Mouse (Mus musculus): ENCODE data around the gene Hmcn2. TPM values are rescaled to one million over a fixed set of nuclear protein-coding genes. Genes with fewer than 3 reads are reported as not detected.
A peak's percentile ranks its signal among the peaks of the same experiment; 100 is the strongest.

The Hmcn2 gene
- polyA plus RNA-seq, 1 experiment from 2014 or later: 5.6 TPM

DNA sequence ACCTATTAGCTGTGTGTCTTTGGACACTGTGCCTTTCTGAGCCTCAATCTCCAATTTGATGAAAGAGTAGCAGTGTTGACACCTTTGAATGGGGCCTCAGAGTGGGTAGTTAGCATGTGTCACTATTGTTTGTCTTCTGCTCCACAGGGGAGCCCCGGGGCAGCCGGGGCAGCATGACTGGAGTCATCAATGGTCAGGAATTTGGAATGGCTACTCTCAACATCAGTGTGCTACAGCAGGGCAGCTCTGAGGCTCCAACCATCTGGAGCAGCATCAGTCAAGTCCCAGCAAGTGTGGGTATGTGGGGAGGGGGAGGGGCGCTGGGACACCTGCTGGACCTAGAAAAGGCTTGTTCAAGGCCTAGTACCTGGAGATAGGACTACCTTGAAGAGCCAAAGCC, 136.4 kb downstream of the Hmcn2 start:
- no peak for ATAC-seq (ENCODE audit: insufficient read depth, low FRiP score)
- H3K36me3 ChIP-seq (ENCODE audit: control insufficient read depth, insufficient read depth, low read length): no peaks in the 10 kb centered on the region
- no peak overlapping the region for H3K4me3 ChIP-seq (replicated peaks; ENCODE audit: low read length)
- WGBS: 51% methylated on average over 3 of the region's 3 CpGs
- no peaks in the 10 kb centered on the region for H3K27me3 ChIP-seq (ENCODE audit: control insufficient read depth, insufficient read depth, low read length)
- no peak overlapping the region for H3K27ac ChIP-seq (ENCODE audit: low read length)
- peaks cover 49% of the 10 kb centered on the region for H3K4me1 ChIP-seq (ENCODE audit: control insufficient read depth, insufficient read depth, low read length)
- H3K9me3 ChIP-seq (replicated peaks; ENCODE audit: control insufficient read depth, low read length): no peaks in the 10 kb centered on the region
- no peak overlapping the region for H3K4me2 ChIP-seq (ENCODE audit: low read depth, low read length)
- H3K9ac ChIP-seq (ENCODE audit: low read length): no peak overlapping the region

DNA sequence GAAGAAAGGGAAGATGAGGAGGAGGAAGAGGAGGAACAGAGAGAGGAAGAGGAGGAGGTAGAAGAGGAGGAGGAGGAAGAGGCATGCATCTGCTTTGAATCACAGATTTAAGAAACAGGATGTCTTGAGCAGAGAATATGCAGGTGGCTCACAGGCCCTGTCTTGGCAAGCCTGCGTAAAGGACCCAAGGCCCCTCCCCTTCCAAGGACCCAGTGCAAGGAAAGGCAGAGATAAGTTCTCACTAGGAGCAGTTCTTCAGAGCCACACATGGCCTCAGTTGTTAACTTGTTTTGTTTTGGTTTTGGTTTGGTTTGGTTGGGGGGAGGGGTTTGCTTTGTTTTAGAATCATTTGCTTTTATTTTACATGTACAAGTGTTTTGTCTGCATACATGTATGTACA, 137.3 kb downstream of the Hmcn2 start:
- H3K4me3 ChIP-seq (replicated peaks; ENCODE audit: low read length): no peak overlapping the region
- H3K4me1 ChIP-seq (ENCODE audit: control insufficient read depth, insufficient read depth, low read length): peaks cover 54% of the 10 kb centered on the region
- no peaks in the 10 kb centered on the region for H3K27me3 ChIP-seq (ENCODE audit: control insufficient read depth, insufficient read depth, low read length)
- H3K36me3 ChIP-seq (ENCODE audit: control insufficient read depth, insufficient read depth, low read length): no peaks in the 10 kb centered on the region
- no peak overlapping the region for H3K9ac ChIP-seq (ENCODE audit: low read length)
- no peaks in the 10 kb centered on the region for H3K9me3 ChIP-seq (replicated peaks; ENCODE audit: control insufficient read depth, low read length)
- no peak overlapping the region for H3K27ac ChIP-seq (ENCODE audit: low read length)
- ATAC-seq (ENCODE audit: insufficient read depth, low FRiP score): no peak
- WGBS: 26% methylated on average over 1 of the region's 1 CpGs
- no peak overlapping the region for H3K4me2 ChIP-seq (ENCODE audit: low read depth, low read length)

DNA sequence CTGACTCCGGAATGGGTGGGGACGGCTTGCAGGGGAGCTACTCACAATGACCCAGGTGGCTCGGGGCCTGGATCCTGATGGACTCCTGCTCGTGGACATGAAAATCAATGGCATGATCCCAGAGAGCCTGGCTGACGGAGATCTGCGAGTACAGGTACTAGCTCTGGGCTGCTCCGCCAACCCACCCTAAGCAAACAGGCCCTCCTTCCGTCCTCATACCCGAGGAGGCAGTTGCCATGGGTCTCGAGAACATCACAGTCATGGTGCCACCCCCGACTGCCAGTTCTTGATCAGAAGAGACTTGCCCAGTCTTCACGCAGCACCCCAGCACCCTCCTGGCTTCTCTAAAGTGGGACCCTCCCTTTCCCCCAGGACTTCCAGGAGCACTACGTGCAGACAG, 138.8 kb downstream of the Hmcn2 start:
- Histone ChIP-seq H3K9ac (ENCODE audit: low read length) (peak overlapping the region; percentile 50; the same call in 1 of the 2 replicates), H3K9me3 (replicated peaks; ENCODE audit: control insufficient read depth, low read length) (no peaks in the 10 kb centered on the region), H3K4me2 (ENCODE audit: low read depth, low read length) (0 out of 2 replicates have a peak overlapping the region, but pooled peaks have one; percentile 0), H3K4me1 (ENCODE audit: control insufficient read depth, insufficient read depth, low read length) (peaks cover 54% of the 10 kb centered on the region), H3K27me3 (ENCODE audit: control insufficient read depth, insufficient read depth, low read length) (no peaks in the 10 kb centered on the region), H3K36me3 (ENCODE audit: control insufficient read depth, insufficient read depth, low read length) (no peaks in the 10 kb centered on the region), H3K4me3 (replicated peaks; ENCODE audit: low read length) (no peak overlapping the region), H3K27ac (ENCODE audit: low read length) (peak overlapping the region; percentile 87)
- 66% methylated on average over 13 of the region's 13 CpGs for WGBS
- ATAC-seq (ENCODE audit: insufficient read depth, low FRiP score): no peak

GRCm38 (mm10) chr2:31453559-31454177, 139.5 kb downstream of the Hmcn2 start:
- peak; percentile 42 for ATAC-seq (ENCODE audit: insufficient read depth, low FRiP score)
- Histone ChIP-seq H3K4me1 (ENCODE audit: control insufficient read depth, insufficient read depth, low read length) (peaks cover 53% of the 10 kb centered on the region), H3K9ac (ENCODE audit: low read length) (0 out of 2 replicates have a peak overlapping the region, but pooled peaks have one; percentile 3), H3K27ac (ENCODE audit: low read length) (peak overlapping the region; percentile 87), H3K9me3 (replicated peaks; ENCODE audit: control insufficient read depth, low read length) (no peaks in the 10 kb centered on the region), H3K27me3 (ENCODE audit: control insufficient read depth, insufficient read depth, low read length) (no peaks in the 10 kb centered on the region), H3K36me3 (ENCODE audit: control insufficient read depth, insufficient read depth, low read length) (no peaks in the 10 kb centered on the region), H3K4me2 (ENCODE audit: low read depth, low read length) (peak overlapping the region; percentile 0; the same call in 1 of the 2 replicates), H3K4me3 (replicated peaks; ENCODE audit: low read length) (no peak overlapping the region)
- 34% methylated on average over 11 of the region's 11 CpGs for WGBS

GRCm38 (mm10) chr2:31454280-31454679, 140.1 kb downstream of the Hmcn2 start:
- Histone ChIP-seq H3K36me3 (ENCODE audit: control insufficient read depth, insufficient read depth, low read length) (no peaks in the 10 kb centered on the region), H3K4me3 (replicated peaks; ENCODE audit: low read length) (no peak overlapping the region), H3K27ac (ENCODE audit: low read length) (peak overlapping the region; percentile 87), H3K4me2 (ENCODE audit: low read depth, low read length) (no peak overlapping the region), H3K9me3 (replicated peaks; ENCODE audit: control insufficient read depth, low read length) (no peaks in the 10 kb centered on the region), H3K9ac (ENCODE audit: low read length) (peak overlapping the region; percentile 47), H3K27me3 (ENCODE audit: control insufficient read depth, insufficient read depth, low read length) (no peaks in the 10 kb centered on the region), H3K4me1 (ENCODE audit: control insufficient read depth, insufficient read depth, low read length) (peaks cover 47% of the 10 kb centered on the region)
- ATAC-seq (ENCODE audit: insufficient read depth, low FRiP score): peak; percentile 4; the same call in 1 of the 2 replicates
- WGBS: 49% methylated on average over 8 of the region's 8 CpGs

DNA sequence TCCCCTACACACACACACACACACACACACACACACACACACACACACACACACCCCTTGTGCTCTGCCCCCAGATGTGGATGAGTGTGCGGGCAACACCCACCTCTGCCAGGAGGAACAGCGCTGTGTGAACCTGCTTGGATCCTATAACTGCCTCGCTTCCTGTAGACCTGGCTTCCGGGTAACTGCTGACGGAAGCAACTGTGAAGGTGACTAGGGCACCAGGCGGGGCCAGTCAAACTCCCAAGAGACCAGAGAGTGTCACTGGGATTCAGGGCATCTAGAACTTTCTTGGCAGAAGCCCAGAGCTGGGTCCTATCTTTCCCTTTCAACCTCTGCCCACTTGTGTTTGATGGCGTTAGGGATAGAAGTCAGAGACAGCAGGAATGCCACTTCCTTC, 141.2 kb downstream of the Hmcn2 start:
- peaks cover 49% of the 10 kb centered on the region for H3K4me1 ChIP-seq (ENCODE audit: control insufficient read depth, insufficient read depth, low read length)
- 79% methylated on average over 7 of the region's 7 CpGs for WGBS
- H3K9me3 ChIP-seq (replicated peaks; ENCODE audit: control insufficient read depth, low read length): no peaks in the 10 kb centered on the region
- no peak overlapping the region for H3K4me2 ChIP-seq (ENCODE audit: low read depth, low read length)
- no peak overlapping the region for H3K4me3 ChIP-seq (replicated peaks; ENCODE audit: low read length)
- no peak overlapping the region for H3K9ac ChIP-seq (ENCODE audit: low read length)
- no peaks in the 10 kb centered on the region for H3K27me3 ChIP-seq (ENCODE audit: control insufficient read depth, insufficient read depth, low read length)
- no peak for ATAC-seq (ENCODE audit: insufficient read depth, low FRiP score)
- H3K27ac ChIP-seq (ENCODE audit: low read length): no peak overlapping the region
- H3K36me3 ChIP-seq (ENCODE audit: control insufficient read depth, insufficient read depth, low read length): no peaks in the 10 kb centered on the region

GRCm38 (mm10) chr2:31458460-31458859, 144.2 kb downstream of the Hmcn2 start:
- peak; percentile 12; the same call in 1 of the 2 replicates for ATAC-seq (ENCODE audit: insufficient read depth, low FRiP score)
- 49% methylated on average over 5 of the region's 5 CpGs for WGBS
- Histone ChIP-seq H3K9ac (ENCODE audit: low read length) (peak overlapping the region; percentile 33; the same call in 1 of the 2 replicates), H3K36me3 (ENCODE audit: control insufficient read depth, insufficient read depth, low read length) (no peaks in the 10 kb centered on the region), H3K4me2 (ENCODE audit: low read depth, low read length) (peak overlapping the region; percentile 32), H3K27me3 (ENCODE audit: control insufficient read depth, insufficient read depth, low read length) (no peaks in the 10 kb centered on the region), H3K4me3 (replicated peaks; ENCODE audit: low read length) (no peak overlapping the region), H3K4me1 (ENCODE audit: control insufficient read depth, insufficient read depth, low read length) (peaks cover 33% of the 10 kb centered on the region), H3K9me3 (replicated peaks; ENCODE audit: control insufficient read depth, low read length) (no peaks in the 10 kb centered on the region), H3K27ac (ENCODE audit: low read length) (peak overlapping the region; percentile 86)

DNA sequence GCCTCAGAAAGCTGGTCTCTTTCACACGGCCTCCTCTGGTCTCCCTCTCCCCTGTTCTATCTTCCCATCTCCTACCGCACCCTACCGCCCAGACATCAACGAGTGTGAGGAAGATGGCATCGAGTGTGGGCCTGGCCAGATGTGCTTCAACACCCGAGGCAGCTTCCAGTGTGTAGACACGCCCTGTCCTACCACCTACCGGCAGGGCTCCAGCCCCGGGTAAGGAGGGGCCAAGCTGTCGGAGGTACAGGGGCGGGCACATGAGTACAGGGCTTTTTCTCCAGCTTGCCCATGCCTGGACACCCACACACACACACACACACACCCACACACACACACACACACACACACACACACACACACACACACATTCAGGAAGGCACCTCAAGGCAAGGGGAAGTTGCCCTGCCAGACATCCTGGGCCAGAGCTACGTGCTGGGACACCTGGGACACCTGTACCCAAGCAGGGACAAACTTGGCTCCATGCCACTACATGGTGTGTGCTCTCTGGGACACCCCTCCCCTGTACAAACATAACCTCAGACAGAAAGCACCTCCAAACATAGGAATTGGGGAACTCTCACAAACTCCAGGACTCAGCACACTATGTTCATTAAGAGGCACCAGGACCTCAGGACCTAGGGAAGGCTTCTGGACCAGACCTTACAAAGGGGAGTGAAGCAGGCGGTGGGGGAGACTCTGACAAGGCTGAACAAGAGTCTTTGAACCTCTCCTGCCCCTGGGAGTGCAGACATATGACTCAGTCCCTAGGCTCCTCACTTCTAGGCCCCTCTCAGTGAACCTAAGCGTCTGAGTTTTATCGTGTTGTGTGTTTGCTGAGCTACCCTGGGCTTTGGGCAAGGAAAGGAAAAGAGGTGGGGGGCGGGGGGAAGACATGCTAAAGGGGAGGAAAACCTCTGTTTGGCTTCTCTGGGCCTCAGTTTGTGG, 145.0 kb downstream of the Hmcn2 start:
- Histone ChIP-seq H3K4me3 (replicated peaks; ENCODE audit: low read length) (peak overlapping the region; percentile 46; the same call in 1 of the 2 replicates), H3K27me3 (ENCODE audit: control insufficient read depth, insufficient read depth, low read length) (no peaks in the 10 kb centered on the region), H3K4me2 (ENCODE audit: low read depth, low read length) (peak overlapping the region; percentile 85), H3K4me1 (ENCODE audit: control insufficient read depth, insufficient read depth, low read length) (peaks cover 29% of the 10 kb centered on the region), H3K9me3 (replicated peaks; ENCODE audit: control insufficient read depth, low read length) (no peaks in the 10 kb centered on the region), H3K27ac (ENCODE audit: low read length) (peak overlapping the region; percentile 94), H3K36me3 (ENCODE audit: control insufficient read depth, insufficient read depth, low read length) (no peaks in the 10 kb centered on the region), H3K9ac (ENCODE audit: low read length) (peak overlapping the region; percentile 81)
- ATAC-seq (ENCODE audit: insufficient read depth, low FRiP score): peak; percentile 90
- WGBS: 32% methylated on average over 16 of the region's 16 CpGs
